Mouse (Mus musculus) gastrocnemius, postnatal 25 days (tissue): ENCODE results near the gene Stub1. TPM values are rescaled to one million over a fixed set of nuclear protein-coding genes. Genes with fewer than 3 reads are reported as not detected.

Source experiments
- DNase-seq: peaks from one replicate; pipeline ENCODE4 v3.0.0; 2022
- total RNA-seq, 2 experiments: library from RNA; stranded (reverse); gene quantifications; 1 replicate in 1 of 2; 2 replicates in 1 of 2; pipeline ENCODE4 v1.2.3; 2021

Stub1 gene
- total RNA-seq, 2 experiments from 2014 or later: 76.9 to 84.4 TPM

- peak; percentile 88 for DNase-seq
Observed at GRCm38 (mm10) chr17:25868601-25869191, 35.5 kb upstream of the Stub1 start, which contains the start of gene Mcrip2. Mcrip2 (minus strand) TSS chr17:25868764.

- DNase-seq: peak; percentile 68
Observed at GRCm38 (mm10) chr17:25867836-25868600, 34.8 kb upstream of the Stub1 start.

- no peak for DNase-seq
Observed at GRCm38 (mm10) chr17:25867509-25867835, 34.3 kb upstream of the Stub1 start.

GRCm38 (mm10) chr17:25866172-25866571 is 33.0 kb upstream of the Stub1 start:
- no peak for DNase-seq

- no peak for DNase-seq
Observed at GRCm38 (mm10) chr17:25865288-25865687, 32.1 kb upstream of the Stub1 start.

GRCm38 (mm10) chr17:25864311-25864710 is 31.1 kb upstream of the Stub1 start:
- no peak for DNase-seq

- no peak for DNase-seq
Observed at GRCm38 (mm10) chr17:25863681-25864080, 30.5 kb upstream of the Stub1 start.

- DNase-seq: no peak
Observed at GRCm38 (mm10) chr17:25861704-25862612, 28.8 kb upstream of the Stub1 start.

- peak; percentile 89 for DNase-seq
Observed at GRCm38 (mm10) chr17:25860832-25861703, 27.9 kb upstream of the Stub1 start, which contains the start of gene Wdr90. Wdr90 (minus strand) TSS chr17:25861501.

- no peak for DNase-seq
Observed at GRCm38 (mm10) chr17:25860229-25860628, 27.0 kb upstream of the Stub1 start.

- peak; percentile 94 for DNase-seq
Observed at GRCm38 (mm10) chr17:25844396-25844901, 11.2 kb upstream of the Stub1 start, which contains the start of gene Rhot2. Rhot2 (minus strand) TSS chr17:25844851.

- DNase-seq: no peak
Observed at GRCm38 (mm10) chr17:25843636-25844395, 10.6 kb upstream of the Stub1 start.

GRCm38 (mm10) chr17:25843122-25843521 is 9.9 kb upstream of the Stub1 start:
- DNase-seq: no peak

GRCm38 (mm10) chr17:25842509-25842908 is 9.3 kb upstream of the Stub1 start:
- no peak for DNase-seq

- DNase-seq: no peak
Observed at GRCm38 (mm10) chr17:25841117-25841880, 8.1 kb upstream of the Stub1 start, which contains the start of gene Gm20683. Gm20683 (minus strand) TSS chr17:25841763.

GRCm38 (mm10) chr17:25840519-25840918 is 7.3 kb upstream of the Stub1 start:
- no peak for DNase-seq

GRCm38 (mm10) chr17:25839455-25840235 is 6.4 kb upstream of the Stub1 start:
- DNase-seq: no peak

- peak; percentile 66 for DNase-seq
Observed at GRCm38 (mm10) chr17:25838904-25839303, 5.7 kb upstream of the Stub1 start.

GRCm38 (mm10) chr17:25837533-25837932 is 4.3 kb upstream of the Stub1 start:
- DNase-seq: no peak
